Mouse (Mus musculus) c-Kit-positive CD71-positive TER-119-negative erythroid progenitor cells, embryonic 14.5 days (primary cell): ENCODE results near the gene Vmn1r87.
"Not testable (repeated sequence)": the region's sequence is repeated elsewhere in the genome, so short reads cannot be mapped to it uniquely, and the experiment has no call there.

ENCODE experiments used
- DNase-seq: peaks from one replicate; pipeline ENCODE4 v3.0.0-alpha.2; 2013; ENCODE audit warnings: low read depth

Gene Vmn1r87

GRCm38 (mm10) chr7:13140057-13140456, at the start of gene Vmn1r87:
TSS of gene Vmn1r87 (minus strand) at chr7:13140157.
- DNase-seq: no peak

GRCm38 (mm10) chr7:13159268-13159667, 19.3 kb upstream of the Vmn1r87 start, which contains the start of gene Vmn1r88:
TSS of gene Vmn1r88 (plus strand) at chr7:13159568.
- no peak for DNase-seq

GRCm38 (mm10) chr7:13137340-13137739, 2.6 kb downstream of the Vmn1r87 start:
- DNase-seq: no peak

GRCm38 (mm10) chr7:13131856-13132255, 8.1 kb downstream of the Vmn1r87 start:
- no peak for DNase-seq

- not testable (repeated sequence) for DNase-seq
These were observed 16.3 kb downstream of the Vmn1r87 start for GRCm38 (mm10) chr7:13123554-13124153.

GRCm38 (mm10) chr7:13119817-13120216, 20.1 kb downstream of the Vmn1r87 start, which contains the start of gene Vmn1r86:
TSS of gene Vmn1r86 (minus strand) at chr7:13119917.
- DNase-seq: no peak

- no peak for DNase-seq
These were observed 44.9 kb downstream of the Vmn1r87 start, which contains the start of gene Vmn1r85 for GRCm38 (mm10) chr7:13095073-13095472. TSS of gene Vmn1r85 (minus strand) at chr7:13095173.
